Mouse (Mus musculus): Measurements from ENCODE around the gene 1700029P11Rik. TPM values are rescaled to one million over a fixed set of nuclear protein-coding genes. Genes with fewer than 3 reads are reported as not detected.

The 1700029P11Rik gene
- polyA plus RNA-seq, 1 experiment: not detected

DNA sequence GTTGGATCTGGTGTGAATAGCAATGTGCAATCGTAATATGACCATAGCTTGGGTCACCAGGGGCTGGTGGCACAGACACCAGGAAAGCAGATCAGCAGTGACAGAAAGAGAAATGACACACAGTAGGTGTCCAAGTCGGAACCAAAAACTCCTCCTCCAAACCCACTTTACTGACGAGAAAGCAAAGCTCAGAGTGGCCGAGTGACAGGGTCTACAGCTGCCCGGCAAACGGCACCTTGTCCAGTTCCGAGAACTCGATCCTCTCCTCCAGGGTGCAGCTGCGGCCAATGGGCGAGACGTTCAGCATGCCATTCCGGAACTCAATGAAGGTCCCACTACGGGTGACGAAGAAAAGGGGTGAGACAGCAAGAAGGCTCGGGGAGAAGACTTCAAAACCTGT, 24.9 kb upstream of the 1700029P11Rik start:
- Histone ChIP-seq H3K4me1 (peaks cover 28% of the 10 kb centered on the region), H3K27me3 (replicated peaks) (no peaks in the 10 kb centered on the region), H3K4me3 (replicated peaks) (no peak overlapping the region), H3K36me3 (replicated peaks; ENCODE audit: low read length) (peaks cover 70% of the 10 kb centered on the region), H3K9me3 (no peaks in the 10 kb centered on the region)
- TF ChIP-seq GATA1 (IDR thresholded peaks at IDR 0.05; ENCODE audit: borderline replicate concordance, low read length) (no peak), FLI1 (IDR thresholded peaks at IDR 0.05; ENCODE audit: low read length) (no peak)

DNA sequence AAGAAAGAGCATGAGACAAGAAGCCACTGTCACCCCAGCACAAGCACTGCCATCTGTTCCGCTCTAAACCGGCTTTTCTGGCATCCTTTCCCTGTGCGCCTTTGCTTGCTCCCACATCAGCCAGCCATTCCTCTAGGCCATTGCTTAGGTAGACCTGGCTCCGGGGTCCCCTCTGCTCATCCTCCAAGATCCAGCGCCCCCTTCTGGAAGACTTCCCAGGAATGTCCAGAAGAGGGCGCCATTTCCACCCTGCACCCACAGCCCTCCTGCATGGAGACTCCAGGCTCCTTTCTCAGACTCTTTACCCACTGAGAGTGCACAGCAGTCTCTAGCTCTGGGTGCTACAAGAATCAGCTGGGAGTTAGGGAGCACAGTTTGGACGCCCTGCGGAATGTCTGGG, 23.9 kb upstream of the 1700029P11Rik start:
- no peak for TF ChIP-seq GATA1 (IDR thresholded peaks at IDR 0.05; ENCODE audit: borderline replicate concordance, low read length)
- no peak for TF ChIP-seq FLI1 (IDR thresholded peaks at IDR 0.05; ENCODE audit: low read length)

DNA sequence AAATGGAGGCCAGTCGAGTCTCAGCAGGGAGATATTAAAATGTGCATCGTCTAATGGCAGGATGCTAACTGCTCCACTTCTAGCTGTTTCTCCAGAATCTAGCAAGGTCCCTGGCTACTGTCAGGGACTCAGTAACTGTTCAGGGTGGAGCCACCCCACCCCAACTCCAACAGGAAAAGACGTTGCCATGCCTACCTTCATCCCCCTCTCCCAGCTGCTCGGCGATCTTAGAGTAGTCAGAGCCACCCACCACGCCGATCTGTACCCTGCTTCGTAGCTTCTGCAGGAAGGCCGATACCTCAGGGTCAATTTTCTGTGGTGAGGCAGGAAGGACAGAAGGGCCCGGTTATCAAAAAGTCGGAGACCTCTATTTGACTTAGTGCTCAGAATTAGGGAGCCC, 22.7 kb upstream of the 1700029P11Rik start:
- Histone ChIP-seq H3K4me1 (peaks cover 29% of the 10 kb centered on the region), H3K36me3 (replicated peaks; ENCODE audit: low read length) (peaks cover 48% of the 10 kb centered on the region), H3K4me3 (replicated peaks) (no peak overlapping the region), H3K9me3 (no peaks in the 10 kb centered on the region), H3K27me3 (replicated peaks) (no peaks in the 10 kb centered on the region)
- no peak for TF ChIP-seq FLI1 (IDR thresholded peaks at IDR 0.05; ENCODE audit: low read length)
- no peak for TF ChIP-seq GATA1 (IDR thresholded peaks at IDR 0.05; ENCODE audit: borderline replicate concordance, low read length)

More for the DNA sequence above, 23.9 kb upstream of the 1700029P11Rik start:
- Histone ChIP-seq H3K4me3 (replicated peaks) (no peak overlapping the region), H3K9me3 (no peaks in the 10 kb centered on the region), H3K27me3 (replicated peaks) (no peaks in the 10 kb centered on the region), H3K36me3 (replicated peaks; ENCODE audit: low read length) (peaks cover 60% of the 10 kb centered on the region), H3K4me1 (peaks cover 29% of the 10 kb centered on the region)

DNA sequence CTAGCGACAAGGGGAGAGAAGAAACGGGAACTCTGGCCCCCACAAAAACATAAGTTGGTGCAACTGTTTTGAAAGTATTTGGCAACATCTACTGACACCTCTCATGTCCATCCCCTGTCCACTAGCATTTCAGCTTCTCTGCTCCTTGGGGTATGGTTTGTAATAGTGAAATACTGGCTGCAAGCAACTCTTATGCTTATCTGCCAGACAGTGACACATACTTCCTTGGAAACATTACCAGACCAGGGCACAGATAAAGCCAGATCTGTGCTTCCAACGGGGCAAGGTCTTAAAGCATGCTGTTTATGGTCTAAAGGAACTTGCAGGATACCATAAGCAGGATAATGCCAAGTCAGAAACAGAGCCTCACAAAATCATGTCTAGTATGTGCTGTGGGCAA, 21.4 kb upstream of the 1700029P11Rik start:
- H3K9me3 ChIP-seq: no peaks in the 10 kb centered on the region
- no peaks in the 10 kb centered on the region for H3K27me3 ChIP-seq (replicated peaks)
- H3K36me3 ChIP-seq (replicated peaks; ENCODE audit: low read length): peaks cover 38% of the 10 kb centered on the region
- H3K4me1 ChIP-seq: peaks cover 29% of the 10 kb centered on the region
- no peak overlapping the region for H3K4me3 ChIP-seq (replicated peaks)
- TF ChIP-seq GATA1 (IDR thresholded peaks at IDR 0.05; ENCODE audit: borderline replicate concordance, low read length): no peak
- TF ChIP-seq FLI1 (IDR thresholded peaks at IDR 0.05; ENCODE audit: low read length): no peak

DNA sequence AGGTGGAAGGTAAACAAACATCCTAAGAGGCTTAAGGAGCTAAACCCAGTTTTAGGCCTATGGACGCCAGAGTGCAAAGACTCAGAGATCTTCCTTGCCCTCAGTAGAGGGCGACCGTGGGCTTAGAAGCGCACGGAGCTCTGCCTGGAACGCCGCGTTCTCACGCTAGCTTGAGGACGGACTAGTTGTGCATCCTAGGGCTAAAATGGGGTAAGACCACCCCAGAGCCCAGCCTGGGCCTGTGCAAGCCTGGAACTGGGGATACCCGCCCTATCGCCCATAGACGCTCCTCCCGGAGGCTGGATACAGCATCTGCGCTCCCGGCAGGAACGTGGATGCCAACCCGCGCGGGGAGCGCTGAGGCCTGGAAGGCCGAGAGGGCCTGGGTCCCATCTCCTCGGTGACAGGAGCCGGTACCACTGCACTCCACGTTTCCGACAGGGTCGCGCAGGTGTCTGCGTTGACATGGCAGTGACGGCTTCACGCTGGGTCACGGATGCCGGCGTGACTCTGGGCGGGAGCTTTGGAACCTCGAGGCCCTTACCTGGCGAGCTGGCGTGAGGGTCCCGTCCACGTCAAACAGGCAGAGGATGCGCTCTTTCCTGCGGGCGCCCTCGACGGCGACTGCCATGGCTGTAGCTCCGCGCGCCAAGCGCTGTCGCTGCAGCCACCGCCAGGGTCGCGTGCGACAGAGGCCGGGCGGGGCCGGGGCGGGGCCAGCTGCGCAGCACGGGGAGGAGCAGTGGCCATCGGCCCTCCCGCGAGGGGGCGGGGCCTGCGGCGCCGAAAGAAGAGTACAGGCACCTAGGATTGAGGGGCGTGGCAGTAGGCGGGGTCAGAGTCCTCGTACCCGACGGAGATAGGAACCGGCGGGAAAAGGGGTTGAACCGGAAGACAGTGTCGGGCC, 19.9 kb upstream of the 1700029P11Rik start, which contains the start of gene Pmm1:
Gene Pmm1, minus strand, starts transcription at position 760 of the 907 bp plus-strand sequence.
- H3K27me3 ChIP-seq (replicated peaks): no peaks in the 10 kb centered on the region
- H3K4me3 ChIP-seq (replicated peaks): peak within 1 kb of the TSS; percentile 98
- TF ChIP-seq GATA1 (IDR thresholded peaks at IDR 0.05; ENCODE audit: borderline replicate concordance, low read length) (no peak), FLI1 (IDR thresholded peaks at IDR 0.05; ENCODE audit: low read length) (no peak)

DNA sequence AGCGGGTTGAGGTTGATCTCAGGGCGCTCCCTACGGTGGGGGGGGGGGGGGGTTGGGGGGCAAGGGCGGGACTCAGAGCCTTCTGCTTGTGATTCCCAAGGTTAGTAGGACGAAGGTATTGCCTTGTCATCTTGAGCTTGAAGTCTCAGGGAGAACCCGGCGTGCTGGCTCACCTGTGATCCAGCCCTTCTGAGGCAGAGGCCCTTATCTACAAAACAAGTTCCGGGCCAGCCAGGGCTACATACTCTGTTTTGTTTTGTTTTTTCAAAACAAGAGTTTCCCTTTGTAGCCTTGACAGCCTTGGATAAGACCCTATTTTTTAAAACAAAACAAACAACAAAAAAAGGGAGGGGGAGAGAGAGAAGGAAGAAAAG, 19.3 kb upstream of the 1700029P11Rik start:
- Histone ChIP-seq H3K9me3 (no peaks in the 10 kb centered on the region), H3K4me3 (replicated peaks) (peak overlapping the region; percentile 98), H3K36me3 (replicated peaks; ENCODE audit: low read length) (peaks cover 17% of the 10 kb centered on the region), H3K4me1 (peaks cover 34% of the 10 kb centered on the region), H3K27me3 (replicated peaks) (no peaks in the 10 kb centered on the region)
- TF ChIP-seq FLI1 (IDR thresholded peaks at IDR 0.05; ENCODE audit: low read length) (no peak), GATA1 (IDR thresholded peaks at IDR 0.05; ENCODE audit: borderline replicate concordance, low read length) (no peak)

More for the DNA sequence above, 19.9 kb upstream of the 1700029P11Rik start, which contains the start of gene Pmm1:
- H3K9me3 ChIP-seq: no peaks in the 10 kb centered on the region
- peaks cover 23% of the 10 kb centered on the region for H3K36me3 ChIP-seq (replicated peaks; ENCODE audit: low read length)
- H3K4me1 ChIP-seq: peaks cover 34% of the 10 kb centered on the region

DNA sequence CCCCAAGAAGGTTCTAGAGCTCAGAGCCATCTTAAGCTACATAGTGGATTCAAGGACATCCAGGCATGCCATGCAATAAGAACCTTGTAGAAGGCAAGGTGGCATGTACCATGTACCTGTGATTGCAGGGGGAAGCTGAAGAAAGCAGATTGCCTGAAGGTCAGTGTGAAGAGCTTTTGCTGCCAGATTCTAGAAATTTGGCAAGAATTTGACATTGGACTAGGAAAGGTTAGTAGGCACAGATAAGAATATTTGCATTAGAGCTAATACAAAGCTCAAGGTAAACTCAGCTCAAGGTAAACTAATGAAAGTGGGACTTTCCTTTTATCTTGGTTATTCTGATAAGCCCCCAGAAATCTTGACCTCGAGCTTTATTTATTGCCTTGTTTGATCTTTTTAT, 16.1 kb upstream of the 1700029P11Rik start:
- Histone ChIP-seq H3K36me3 (replicated peaks; ENCODE audit: low read length) (no peaks in the 10 kb centered on the region), H3K9me3 (no peaks in the 10 kb centered on the region), H3K27me3 (replicated peaks) (peaks cover 6% of the 10 kb centered on the region), H3K4me1 (peaks cover 33% of the 10 kb centered on the region), H3K4me3 (replicated peaks) (no peak overlapping the region)
- no peak for TF ChIP-seq FLI1 (IDR thresholded peaks at IDR 0.05; ENCODE audit: low read length)
- no peak for TF ChIP-seq GATA1 (IDR thresholded peaks at IDR 0.05; ENCODE audit: borderline replicate concordance, low read length)

DNA sequence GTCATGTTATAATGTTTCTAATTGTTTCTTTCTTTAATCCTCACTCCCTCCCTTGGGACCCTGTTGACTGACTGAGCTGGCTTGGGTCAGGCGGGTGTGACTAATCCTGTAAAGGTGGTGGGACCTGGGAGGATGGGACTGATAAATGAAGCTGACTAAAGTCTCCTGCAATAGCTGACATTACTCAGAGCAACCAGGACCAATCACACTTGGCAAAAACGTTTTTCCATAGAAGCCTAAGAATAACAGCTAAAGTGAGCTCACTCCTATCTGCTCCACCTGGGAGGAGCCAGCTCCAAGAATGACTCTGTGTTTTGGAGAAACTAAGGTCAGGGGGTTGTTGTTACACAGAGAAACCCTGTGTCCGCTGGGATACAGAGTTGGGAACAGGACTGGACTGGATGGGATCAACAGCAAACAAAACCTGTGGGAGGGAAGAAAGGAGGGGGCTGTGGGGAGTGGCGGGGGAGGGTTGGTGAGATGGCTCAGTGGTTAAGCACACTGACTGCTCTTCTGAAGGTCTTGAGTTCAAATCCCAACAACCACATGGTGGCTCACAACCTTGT, 15.3 kb upstream of the 1700029P11Rik start:
- peaks cover 6% of the 10 kb centered on the region for H3K27me3 ChIP-seq (replicated peaks)

DNA sequence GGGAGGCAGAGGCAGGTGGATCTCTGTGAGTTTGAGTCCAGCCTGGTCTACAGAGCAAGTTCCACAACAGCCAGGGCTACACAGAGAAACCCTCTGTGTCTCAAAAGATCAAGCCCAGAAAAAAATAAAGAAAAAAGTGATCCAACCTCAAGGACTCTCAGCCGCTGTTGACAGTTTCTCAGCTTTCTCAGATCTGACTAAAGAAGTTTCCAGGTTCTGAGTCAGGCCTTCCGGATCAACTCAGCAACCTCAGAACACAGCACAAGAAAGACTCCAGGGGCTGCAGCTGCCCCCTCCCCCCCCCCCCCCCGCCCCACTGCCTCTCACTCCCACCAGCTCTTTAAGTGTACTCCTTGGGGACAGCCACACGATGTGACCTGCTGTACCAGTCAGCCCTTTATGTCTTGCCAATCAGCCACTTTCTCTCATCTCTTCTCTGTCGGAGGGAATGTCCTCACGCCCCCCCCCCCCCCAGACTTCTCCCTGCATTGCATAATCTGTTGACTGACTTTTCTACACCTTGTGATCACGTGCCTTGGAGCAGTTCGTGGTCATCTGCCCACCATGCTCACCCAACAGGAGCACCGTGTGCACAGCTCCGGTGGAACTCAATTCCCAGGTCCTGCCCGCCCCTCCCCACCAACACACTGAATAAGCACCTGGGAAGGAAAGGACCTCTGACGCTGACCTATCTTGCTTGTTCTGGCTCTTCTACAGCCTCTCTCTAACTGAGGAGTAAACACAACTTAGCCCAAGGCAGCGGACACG, 14.1 kb upstream of the 1700029P11Rik start:
- Histone ChIP-seq H3K36me3 (replicated peaks; ENCODE audit: low read length) (no peaks in the 10 kb centered on the region), H3K4me3 (replicated peaks) (no peak overlapping the region), H3K27me3 (replicated peaks) (peaks cover 6% of the 10 kb centered on the region), H3K9me3 (no peaks in the 10 kb centered on the region), H3K4me1 (peaks cover 20% of the 10 kb centered on the region)
- TF ChIP-seq FLI1 (IDR thresholded peaks at IDR 0.05; ENCODE audit: low read length) (no peak), GATA1 (IDR thresholded peaks at IDR 0.05; ENCODE audit: borderline replicate concordance, low read length) (no peak)

More for the DNA sequence above, 15.3 kb upstream of the 1700029P11Rik start:
- Histone ChIP-seq H3K36me3 (replicated peaks; ENCODE audit: low read length) (no peaks in the 10 kb centered on the region), H3K4me3 (replicated peaks) (no peak overlapping the region), H3K4me1 (peaks cover 25% of the 10 kb centered on the region), H3K9me3 (no peaks in the 10 kb centered on the region)
- no peak for TF ChIP-seq FLI1 (IDR thresholded peaks at IDR 0.05; ENCODE audit: low read length)
- no peak for TF ChIP-seq GATA1 (IDR thresholded peaks at IDR 0.05; ENCODE audit: borderline replicate concordance, low read length)
